ENCODE assay signal across 10 mouse cellular contexts in the genomic region with DNA sequence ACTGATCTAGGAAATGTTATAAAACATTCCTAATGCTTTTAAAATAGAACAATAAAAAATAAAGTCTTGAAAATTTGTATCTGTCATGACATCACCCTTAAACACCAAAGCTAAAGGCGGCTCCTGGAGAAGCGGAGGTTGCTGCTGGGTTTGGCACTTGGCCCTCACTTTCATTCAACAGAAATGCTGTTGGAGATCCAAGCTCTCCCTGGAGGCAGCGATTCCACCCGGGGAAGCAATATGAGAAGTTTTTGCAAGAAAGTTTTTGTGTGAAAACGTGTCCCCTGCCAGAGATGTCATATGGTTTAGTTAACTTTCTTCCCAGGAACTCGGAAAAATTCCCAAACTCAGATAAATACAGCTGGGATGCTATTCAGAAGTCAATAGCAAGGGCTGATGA. TPM values are rescaled to one million over a fixed set of nuclear protein-coding genes. Genes with fewer than 3 reads are reported as not detected.
A peak's percentile ranks its signal among the peaks of the same experiment; 100 is the strongest.
DNase-seq lines count a peak whose midpoint lies in the region; ATAC-seq and TF ChIP-seq lines count a peak whose summit lies in the region.
"Had no signal": no experiment of that assay in that cellular context is flagged by ENCODE, and none has a peak within 500 bp of the region (broad histone marks: within the 10 kb centered on the region; RNA-seq: fewer than 3 reads in every experiment).

No protein-coding gene starts in this region.

- DNase-seq in intestine, embryonic 14.5 days (ENCODE audit: low spot score) = no peak
- DNase-seq in urinary bladder, postnatal 14 days (ENCODE audit: low spot score) = peak; percentile 51
- DNase-seq in urinary bladder, postnatal 25 days (ENCODE audit: low spot score) = no peak
- no peak for DNase-seq in stomach, postnatal 0 days (ENCODE audit: low spot score)
- no peak for DNase-seq in liver, embryonic 11.5 days (ENCODE audit: low spot score)
- DNase-seq in spleen, adult 12 weeks (ENCODE audit: low spot score) = no peak

- H3K36me3 ChIP-seq in intestine, embryonic 14.5 days (ENCODE audit: control insufficient read depth, insufficient read depth, low read length) = no peaks in the 10 kb centered on the region
- no peaks in the 10 kb centered on the region for H3K36me3 ChIP-seq in intestine, embryonic 16.5 days (ENCODE audit: control insufficient read depth, insufficient read depth, low read length)
- no peaks in the 10 kb centered on the region for H3K36me3 ChIP-seq in heart, embryonic 16.5 days (ENCODE audit: control insufficient read depth, insufficient read depth)
- no peaks in the 10 kb centered on the region for H3K36me3 ChIP-seq in stomach, postnatal 0 days (ENCODE audit: control insufficient read depth, insufficient read depth, low read length)
- no peaks in the 10 kb centered on the region for H3K36me3 ChIP-seq in liver, embryonic 11.5 days (ENCODE audit: control insufficient read depth, insufficient read depth, low read length)
- H3K36me3 ChIP-seq: intestine, embryonic 15.5 days had no signal

- H3K4me3 ChIP-seq in intestine, embryonic 14.5 days (ENCODE audit: low read depth, low read length) = no peak overlapping the region
- no peak overlapping the region for H3K4me3 ChIP-seq in intestine, embryonic 16.5 days (ENCODE audit: low read length)
- no peak overlapping the region for H3K4me3 ChIP-seq in heart, embryonic 16.5 days (ENCODE audit: low read length)
- no peak overlapping the region for H3K4me3 ChIP-seq in stomach, postnatal 0 days (ENCODE audit: low read depth, low read length)
- H3K4me3 ChIP-seq in liver, embryonic 11.5 days (ENCODE audit: low read depth, low read length) = no peak overlapping the region
- H3K4me3 ChIP-seq: intestine, embryonic 15.5 days; megakaryocyte, embryonic 14.5 days had no signal

- H3K4me1 ChIP-seq in intestine, embryonic 14.5 days (replicated peaks; ENCODE audit: control insufficient read depth, insufficient read depth, low read length) = peaks cover 6% of the 10 kb centered on the region; the same call in 1 of the 2 replicates
- peaks cover 14% of the 10 kb centered on the region for H3K4me1 ChIP-seq in intestine, embryonic 16.5 days (ENCODE audit: control insufficient read depth, insufficient read depth, low read length)
- 0 out of 2 replicates have a peak, but pooled peaks cover 2% of the 10 kb centered on the region for H3K4me1 ChIP-seq in heart, embryonic 16.5 days (ENCODE audit: control insufficient read depth, insufficient read depth, low read length)
- H3K4me1 ChIP-seq in stomach, postnatal 0 days (replicated peaks; ENCODE audit: control insufficient read depth, insufficient read depth) = peaks cover 1% of the 10 kb centered on the region; the same call in 1 of the 2 replicates
- no peaks in the 10 kb centered on the region for H3K4me1 ChIP-seq in liver, embryonic 11.5 days (replicated peaks; ENCODE audit: control insufficient read depth, insufficient read depth, low read length)
- H3K4me1 ChIP-seq: megakaryocyte, embryonic 14.5 days had no signal

- WGBS in intestine, embryonic 14.5 days = 56% methylated on average over 6 of the region's 6 CpGs
- WGBS in intestine, embryonic 16.5 days = 50% methylated on average over 6 of the region's 6 CpGs
- WGBS in heart, embryonic 16.5 days = 57% methylated on average over 6 of the region's 6 CpGs
- WGBS in stomach, postnatal 0 days = 33% methylated on average over 6 of the region's 6 CpGs
- 76% methylated on average over 6 of the region's 6 CpGs for WGBS in liver, embryonic 11.5 days

- H3K27ac ChIP-seq in intestine, embryonic 14.5 days (ENCODE audit: low read depth) = peak overlapping the region; percentile 57; the same call in 1 of the 2 replicates
- no peak overlapping the region; the same call in 1 of the 2 replicates for H3K27ac ChIP-seq in intestine, embryonic 16.5 days (ENCODE audit: low read length)
- H3K27ac ChIP-seq in heart, embryonic 16.5 days (ENCODE audit: low read length) = 0 out of 2 replicates have a peak overlapping the region, but pooled peaks have one; percentile 46
- H3K27ac ChIP-seq in stomach, postnatal 0 days (replicated peaks) = 0 out of 2 replicates have a peak overlapping the region, but pooled peaks have one; percentile 9
- no peak overlapping the region for H3K27ac ChIP-seq in liver, embryonic 11.5 days (ENCODE audit: low read depth, low read length)

- ATAC-seq in intestine, embryonic 14.5 days (replicated peaks; ENCODE audit: low FRiP score, low TSS enrichment, low read depth) = no peak
- no peak for ATAC-seq in intestine, embryonic 16.5 days
- ATAC-seq in heart, embryonic 16.5 days (replicated peaks; ENCODE audit: extremely low read depth, insufficient read depth, low FRiP score) = 0 out of 2 replicates have a peak, but pooled peaks have one; percentile 49
- no peak for ATAC-seq in stomach, postnatal 0 days (ENCODE audit: low FRiP score, low TSS enrichment)
- ATAC-seq in liver, embryonic 11.5 days (replicated peaks; ENCODE audit: low FRiP score) = no peak
- ATAC-seq: intestine, embryonic 15.5 days had no signal

- no peak for TF ChIP-seq CTCF in stomach, postnatal 0 days (IDR thresholded peaks at IDR 0.05; ENCODE audit: low read depth)

- TF ChIP-seq EP300 in stomach, postnatal 0 days (optimal IDR thresholded peaks at IDR 0.05) = no peak

- no peaks in the 10 kb centered on the region for H3K27me3 ChIP-seq in intestine, embryonic 14.5 days (replicated peaks; ENCODE audit: control insufficient read depth, insufficient read depth, low read length)
- H3K27me3 ChIP-seq in intestine, embryonic 16.5 days (replicated peaks; ENCODE audit: control insufficient read depth, insufficient read depth, low read length) = no peaks in the 10 kb centered on the region
- no peaks in the 10 kb centered on the region for H3K27me3 ChIP-seq in heart, embryonic 16.5 days (ENCODE audit: control insufficient read depth, insufficient read depth, low read length)
- H3K27me3 ChIP-seq in stomach, postnatal 0 days (ENCODE audit: control insufficient read depth, insufficient read depth, low read length) = no peaks in the 10 kb centered on the region
- no peaks in the 10 kb centered on the region for H3K27me3 ChIP-seq in liver, embryonic 11.5 days (replicated peaks; ENCODE audit: control insufficient read depth, insufficient read depth, low read length)
- H3K27me3 ChIP-seq: intestine, embryonic 15.5 days had no signal

- H3K9ac ChIP-seq in intestine, embryonic 14.5 days (ENCODE audit: low read length) = no peak overlapping the region
- no peak overlapping the region for H3K9ac ChIP-seq in intestine, embryonic 16.5 days (ENCODE audit: low read depth, low read length)
- H3K9ac ChIP-seq in heart, embryonic 16.5 days (ENCODE audit: low read length) = no peak overlapping the region
- H3K9ac ChIP-seq in stomach, postnatal 0 days (ENCODE audit: low read length) = no peak overlapping the region
- H3K9ac ChIP-seq in liver, embryonic 11.5 days (ENCODE audit: low read depth, low read length) = no peak overlapping the region
- H3K9ac ChIP-seq: intestine, embryonic 15.5 days had no signal

- no peak overlapping the region for H3K4me2 ChIP-seq in intestine, embryonic 14.5 days (ENCODE audit: low read length)
- H3K4me2 ChIP-seq in intestine, embryonic 16.5 days (ENCODE audit: low read depth, low read length) = no peak overlapping the region
- no peak overlapping the region for H3K4me2 ChIP-seq in heart, embryonic 16.5 days (ENCODE audit: low read depth, low read length)
- no peak overlapping the region for H3K4me2 ChIP-seq in stomach, postnatal 0 days (replicated peaks; ENCODE audit: low read depth)
- no peak overlapping the region for H3K4me2 ChIP-seq in liver, embryonic 11.5 days
- H3K4me2 ChIP-seq: intestine, embryonic 15.5 days had no signal

- peaks cover 7% of the 10 kb centered on the region; the same call in 1 of the 2 replicates for H3K9me3 ChIP-seq in intestine, embryonic 14.5 days (ENCODE audit: control insufficient read depth, low read length)
- no peaks in the 10 kb centered on the region for H3K9me3 ChIP-seq in intestine, embryonic 16.5 days (ENCODE audit: control insufficient read depth, low read length)
- no peaks in the 10 kb centered on the region; the same call in 1 of the 2 replicates for H3K9me3 ChIP-seq in heart, embryonic 16.5 days (replicated peaks; ENCODE audit: control insufficient read depth, low read length)
- H3K9me3 ChIP-seq in stomach, postnatal 0 days (ENCODE audit: control insufficient read depth, low read length) = no peaks in the 10 kb centered on the region
- H3K9me3 ChIP-seq in liver, embryonic 11.5 days (ENCODE audit: control insufficient read depth, low read length) = no peaks in the 10 kb centered on the region
- H3K9me3 ChIP-seq: intestine, embryonic 15.5 days had no signal

RNA-seq across cellular contexts. Expression of a gene that starts 51.5 kb away (rescaled TPM):
- 31.2 and 33.3 TPM in 2 replicates for polyA plus RNA-seq in intestine, embryonic 14.5 days (2014; fragmentation: Nextera tagmentation; extraction: Ambion mirVana)
- 15.2 and 16.9 TPM in 2 replicates for polyA plus RNA-seq in intestine, embryonic 16.5 days (2015; fragmentation: Nextera tagmentation; extraction: Ambion mirVana)
- polyA plus RNA-seq in heart, embryonic 16.5 days (2015; fragmentation: Nextera tagmentation; extraction: Ambion mirVana) = 17.9 and 20.0 TPM in 2 replicates
- 16.9 and 18.1 TPM in 2 replicates for polyA plus RNA-seq in stomach, postnatal 0 days (2015; fragmentation: Nextera tagmentation; extraction: Ambion mirVana)
- polyA plus RNA-seq in liver, embryonic 11.5 days (2014; fragmentation: Nextera tagmentation; extraction: Ambion mirVana) = 9.9 TPM in 2 replicates

Comparison
In these comparisons a context has a peak if more than half of its experiments do, and no peak if none do; other contexts are left out.
1. H3K27ac ChIP-seq: peak in intestine, embryonic 14.5 days (single experiment), heart, embryonic 16.5 days (single experiment) and stomach, postnatal 0 days (single experiment); none in intestine, embryonic 16.5 days (single experiment) and liver, embryonic 11.5 days (single experiment).